Mouse (Mus musculus) CD8-positive naive resting alpha-beta T cell, adult 2 months (primary cell): ENCODE data around the gene Enpep.

Source experiments
- DNase-seq, 2 experiments: peaks; one replicate each; pipeline ENCODE4 v3.0.0; 2022; ENCODE audit warnings: low read depth in 2 of 2, low spot score in 2 of 2

Enpep gene

DNA sequence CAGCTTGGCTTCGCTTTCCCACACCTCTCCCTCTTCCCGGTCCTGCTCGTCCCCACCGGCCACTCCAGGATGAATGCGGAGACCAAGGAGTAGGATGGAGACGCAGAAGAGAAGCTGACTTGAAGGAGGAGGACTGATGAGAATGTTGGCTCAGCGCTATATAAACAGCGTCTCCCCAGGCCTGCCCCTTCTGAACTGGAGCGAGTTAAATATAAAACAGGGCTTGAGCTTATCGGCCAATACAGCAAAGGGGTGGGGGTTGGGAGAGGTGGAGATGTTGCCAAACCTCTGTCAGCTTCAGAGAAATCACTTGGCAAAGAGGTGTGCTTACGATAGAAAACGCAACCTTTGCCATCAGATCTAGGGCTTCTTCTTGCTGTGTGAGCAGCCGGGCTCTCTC, at the start of gene Enpep:
Gene Enpep (minus strand): TSS at position 135 of the 400 bp plus-strand sequence.
- no peak for DNase-seq

DNA sequence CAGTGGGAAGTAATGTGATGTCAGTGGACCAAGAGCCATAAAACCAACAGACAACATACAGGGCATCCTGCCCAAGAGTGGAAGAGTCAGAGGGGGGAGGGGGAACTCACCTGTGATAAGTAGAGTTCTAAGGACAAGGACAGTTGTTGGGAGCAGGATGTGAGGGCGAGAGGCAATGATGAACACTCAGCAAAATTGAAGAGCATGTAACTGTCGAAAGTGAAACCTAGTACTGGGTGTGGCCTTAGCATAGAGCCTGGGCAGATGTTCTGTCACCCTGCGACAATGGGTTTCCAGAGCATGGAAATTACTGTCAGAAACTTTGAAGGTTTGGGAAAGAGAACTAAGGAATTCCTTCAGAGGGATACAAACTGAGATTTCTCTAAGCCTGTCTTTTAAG, 46.6 kb upstream of the Enpep start:
- no peak for DNase-seq

DNA sequence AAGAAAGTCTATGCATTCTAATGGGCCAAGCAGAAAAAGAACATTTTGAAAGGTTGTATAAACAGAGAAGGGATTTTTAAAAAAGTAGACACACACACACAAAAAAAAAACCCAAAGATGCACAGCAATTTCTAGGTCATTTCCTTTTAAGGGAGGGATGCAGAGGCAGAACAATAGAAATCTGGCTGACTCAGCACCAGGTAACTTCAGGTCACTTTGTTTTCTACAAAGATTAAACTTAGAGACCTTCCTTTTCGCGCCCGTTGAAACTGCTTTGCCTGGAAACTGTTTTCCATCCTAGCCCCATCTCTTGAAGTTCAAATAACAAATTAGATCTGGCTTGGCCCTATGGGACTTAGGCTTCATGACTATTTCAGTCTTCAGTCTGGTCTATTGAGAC, 42.6 kb upstream of the Enpep start:
- no peak for DNase-seq

DNA sequence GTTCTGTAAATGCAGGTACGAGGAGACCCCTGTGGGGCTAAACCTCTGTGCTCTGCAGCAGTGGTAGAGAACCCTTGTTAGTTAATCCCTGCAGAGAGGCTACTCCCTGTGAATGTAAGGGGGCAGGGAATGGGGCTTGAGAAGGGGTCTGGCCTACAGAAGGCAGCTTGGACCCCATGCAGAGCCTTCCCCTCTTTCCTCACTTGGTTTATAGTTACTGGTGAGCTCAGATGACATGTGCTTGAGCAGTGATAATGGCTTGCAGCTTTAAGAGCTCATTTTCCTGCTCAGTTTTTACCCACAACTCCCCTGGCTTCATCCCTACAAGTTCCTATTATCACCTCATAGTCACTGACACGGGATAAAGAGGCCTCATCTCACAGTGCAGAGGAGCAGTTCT, 40.6 kb upstream of the Enpep start:
- DNase-seq: no peak

DNA sequence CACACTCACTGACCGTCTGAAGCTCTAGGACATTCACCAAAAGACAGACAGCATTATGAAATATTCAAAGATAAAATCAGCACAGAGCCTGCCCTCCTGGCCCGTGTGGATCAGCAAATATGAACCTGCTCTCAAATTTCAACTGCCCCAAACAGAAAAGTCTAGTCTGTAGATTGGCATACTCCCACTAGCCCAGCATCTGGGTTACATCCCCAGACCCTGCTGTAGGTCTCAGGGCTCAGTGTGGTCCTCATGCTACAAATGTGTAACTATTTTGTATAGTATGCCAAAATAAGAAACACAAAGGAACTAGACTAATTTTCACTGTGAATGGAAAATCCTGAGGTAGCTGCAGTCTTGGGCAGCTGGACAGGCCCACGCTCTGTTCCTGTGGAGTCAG, 37.0 kb upstream of the Enpep start:
- DNase-seq: no peak

DNA sequence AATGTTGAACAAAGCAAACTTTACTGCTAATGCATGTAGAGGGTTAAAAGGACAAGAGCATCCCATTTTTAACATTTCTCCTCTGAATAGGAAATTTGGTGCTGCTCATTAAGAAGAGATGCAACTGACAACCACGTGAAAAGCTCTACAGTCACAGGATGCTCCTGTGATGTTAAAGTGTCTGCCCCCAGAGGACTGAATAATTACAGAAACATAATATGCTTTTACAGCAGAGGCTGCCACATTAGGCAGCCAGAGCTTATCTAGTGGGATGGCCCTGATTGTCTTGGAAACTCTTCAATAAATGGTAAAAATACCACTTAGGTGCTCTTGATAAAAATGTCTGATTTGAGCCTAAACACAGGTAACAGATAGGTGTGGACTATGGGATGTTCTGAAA, 33.4 kb upstream of the Enpep start:
- no peak for DNase-seq

DNA sequence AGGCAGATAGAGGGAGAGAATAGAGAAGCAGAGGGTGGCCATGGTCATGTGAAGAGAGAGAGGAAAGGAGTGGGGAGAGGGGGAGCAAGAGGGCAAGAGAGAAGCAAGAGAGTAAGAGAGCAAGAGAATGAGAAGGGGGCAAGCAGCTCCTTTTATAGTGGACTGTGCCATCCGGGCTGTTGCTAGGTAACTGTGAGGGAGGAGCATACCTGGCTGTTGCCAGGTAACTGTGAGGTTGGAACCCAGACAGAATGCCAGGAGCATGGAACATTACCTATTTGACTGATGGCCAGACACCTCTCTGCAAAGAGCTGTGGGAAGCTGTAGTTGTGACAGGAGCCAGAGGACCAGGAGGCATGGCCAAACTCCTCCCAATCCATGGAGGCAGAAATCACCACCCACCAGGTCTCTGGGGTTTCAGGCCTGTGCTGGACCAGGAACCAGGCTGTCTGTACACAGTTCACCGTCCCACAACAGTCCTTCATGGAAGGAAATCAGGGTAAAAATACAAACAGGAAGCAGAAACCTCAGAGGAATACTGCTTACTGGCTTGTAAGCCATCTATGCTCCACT, 32.4 kb upstream of the Enpep start:
- no peak for DNase-seq

DNA sequence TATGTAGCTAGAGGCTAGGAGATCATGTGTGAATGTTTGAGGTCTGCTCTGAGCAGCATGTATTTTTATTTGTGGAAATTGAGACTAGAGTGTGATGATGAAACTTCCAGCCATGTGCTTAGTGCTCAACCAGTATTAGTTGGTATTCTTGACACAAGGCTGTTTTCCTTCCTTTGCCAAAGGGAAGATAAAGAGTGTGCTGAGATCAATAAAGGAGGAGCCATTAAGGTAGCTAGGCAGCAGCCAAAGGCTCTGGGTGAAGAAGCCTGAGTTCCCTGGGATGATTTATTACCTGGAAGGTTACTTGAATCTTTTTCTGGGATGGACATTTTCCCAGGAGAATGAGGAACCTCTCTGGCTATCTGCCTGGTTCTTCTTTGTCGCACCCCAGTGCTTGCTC, 30.9 kb upstream of the Enpep start:
- DNase-seq: no peak

DNA sequence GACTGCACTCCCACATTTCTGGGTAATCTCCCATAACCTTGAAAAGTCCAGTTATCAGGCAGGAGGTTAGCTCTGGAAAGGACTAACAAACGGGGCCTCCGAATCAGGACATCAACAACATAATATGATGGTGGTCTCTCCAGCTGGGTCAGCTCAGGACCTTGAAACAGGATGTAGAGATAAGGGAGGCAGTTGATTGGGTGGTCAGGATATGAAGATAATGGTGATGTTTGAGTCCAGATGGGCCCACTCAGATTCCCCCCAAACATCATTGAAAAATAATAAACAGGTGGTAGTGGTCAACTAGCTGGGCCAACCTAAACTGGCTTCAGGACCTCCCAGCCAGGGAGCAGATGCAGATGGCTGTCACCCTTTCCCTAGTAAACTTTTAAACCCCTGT, 25.6 kb upstream of the Enpep start:
- no peak for DNase-seq

DNA sequence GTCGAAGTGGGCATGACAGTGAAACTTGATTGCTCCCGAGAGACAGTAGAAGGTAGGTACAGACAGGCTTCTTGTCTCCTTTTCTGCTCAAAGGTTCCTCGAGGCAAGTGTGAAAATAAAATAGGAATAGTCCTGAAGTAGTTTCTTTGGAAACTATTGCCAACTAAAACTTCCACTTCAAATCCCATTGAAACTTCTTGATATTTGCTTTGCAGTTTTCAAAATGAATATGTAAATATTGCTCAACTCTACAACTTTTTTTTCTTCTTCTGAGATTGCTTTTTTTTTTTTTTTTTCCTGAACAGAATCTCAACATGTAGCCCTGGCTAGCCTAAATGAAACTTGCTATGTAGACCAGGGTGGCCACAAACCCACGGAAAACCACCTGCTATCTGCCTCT, 21.4 kb upstream of the Enpep start:
- DNase-seq: no peak

DNA sequence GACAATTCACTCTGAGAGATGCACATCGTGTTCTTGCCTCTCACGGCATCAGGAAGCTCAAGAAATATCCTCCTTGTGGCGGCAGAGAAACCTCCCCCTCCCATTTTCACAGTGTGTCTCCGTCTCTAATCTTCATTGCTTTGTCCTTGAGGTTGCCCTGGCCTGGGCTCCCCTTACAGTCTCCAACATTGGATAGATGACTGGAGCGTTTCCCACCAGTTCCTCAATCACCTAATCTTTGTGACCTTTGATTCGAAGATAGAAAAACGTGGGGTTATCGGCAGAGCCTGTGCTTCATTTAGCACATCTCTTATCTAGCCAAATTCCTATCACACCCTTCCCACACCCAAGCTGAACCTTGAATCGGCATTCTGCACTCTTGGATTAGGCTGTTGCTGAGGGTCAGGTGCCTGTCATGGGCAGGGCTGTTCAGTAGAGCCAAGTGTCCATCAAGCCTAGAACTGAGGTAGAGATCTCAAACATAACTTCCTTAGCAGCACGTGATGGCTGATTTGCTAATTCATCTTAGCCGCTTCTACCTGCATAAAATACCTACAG, 18.9 kb upstream of the Enpep start:
- DNase-seq: no peak

DNA sequence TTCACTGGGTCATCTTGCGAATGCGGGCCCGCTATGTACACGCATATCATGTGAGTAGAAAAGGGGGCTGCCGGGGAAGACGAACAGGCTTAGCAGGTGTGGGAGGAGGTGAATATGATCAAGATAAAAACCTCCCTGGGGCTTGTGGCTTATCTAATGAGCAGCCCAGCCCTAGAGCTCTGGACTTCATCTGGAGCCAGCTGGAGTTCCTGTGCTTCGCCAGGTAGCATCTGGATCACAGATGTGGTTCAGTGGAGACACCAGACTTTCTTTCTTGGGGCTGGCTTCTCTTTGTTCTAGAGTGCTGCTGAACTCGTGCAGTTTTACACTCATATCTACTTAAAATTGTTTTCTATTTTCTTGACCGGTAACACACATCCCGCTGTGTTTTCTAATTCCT, 14.8 kb upstream of the Enpep start:
- no peak for DNase-seq

DNA sequence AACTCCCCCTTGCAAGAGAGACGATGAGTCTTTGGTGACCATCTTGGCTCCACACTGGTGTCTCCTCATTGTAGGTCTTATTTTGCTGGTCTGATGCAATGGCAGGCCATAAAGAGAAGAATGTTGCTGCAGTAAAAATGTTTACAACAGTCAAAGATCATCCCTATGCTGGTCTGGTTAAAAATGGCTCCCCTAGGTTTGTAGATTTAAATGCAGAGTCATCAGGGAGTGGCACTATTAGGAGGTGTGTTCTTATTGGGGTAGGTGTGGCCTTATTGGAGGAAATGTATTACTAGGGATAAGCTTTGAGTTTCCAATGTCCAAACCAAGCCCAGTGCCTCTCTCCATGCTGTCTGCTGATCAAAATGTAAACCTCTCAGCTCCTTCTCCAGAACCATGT, 10.2 kb upstream of the Enpep start:
- DNase-seq: no peak

DNA sequence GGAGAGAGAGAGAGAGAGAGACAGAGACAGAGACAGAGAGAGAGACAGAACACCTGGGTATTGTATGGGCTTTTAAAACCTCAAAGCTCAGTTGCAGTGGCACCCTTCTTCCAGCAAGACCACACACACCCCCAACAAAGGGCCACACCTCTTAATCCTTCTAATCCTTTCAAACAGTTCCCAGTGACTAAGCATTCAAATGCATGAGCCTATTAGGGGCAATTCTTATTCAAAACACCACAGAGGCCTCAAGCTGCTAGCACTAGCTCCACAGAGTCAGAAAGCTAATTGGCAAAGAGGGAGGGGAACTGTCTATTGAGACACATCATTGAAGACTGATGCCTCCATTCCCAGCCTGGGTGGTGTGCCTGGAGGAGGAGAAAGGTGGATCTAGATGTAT, 8.5 kb upstream of the Enpep start:
- no peak for DNase-seq

DNA sequence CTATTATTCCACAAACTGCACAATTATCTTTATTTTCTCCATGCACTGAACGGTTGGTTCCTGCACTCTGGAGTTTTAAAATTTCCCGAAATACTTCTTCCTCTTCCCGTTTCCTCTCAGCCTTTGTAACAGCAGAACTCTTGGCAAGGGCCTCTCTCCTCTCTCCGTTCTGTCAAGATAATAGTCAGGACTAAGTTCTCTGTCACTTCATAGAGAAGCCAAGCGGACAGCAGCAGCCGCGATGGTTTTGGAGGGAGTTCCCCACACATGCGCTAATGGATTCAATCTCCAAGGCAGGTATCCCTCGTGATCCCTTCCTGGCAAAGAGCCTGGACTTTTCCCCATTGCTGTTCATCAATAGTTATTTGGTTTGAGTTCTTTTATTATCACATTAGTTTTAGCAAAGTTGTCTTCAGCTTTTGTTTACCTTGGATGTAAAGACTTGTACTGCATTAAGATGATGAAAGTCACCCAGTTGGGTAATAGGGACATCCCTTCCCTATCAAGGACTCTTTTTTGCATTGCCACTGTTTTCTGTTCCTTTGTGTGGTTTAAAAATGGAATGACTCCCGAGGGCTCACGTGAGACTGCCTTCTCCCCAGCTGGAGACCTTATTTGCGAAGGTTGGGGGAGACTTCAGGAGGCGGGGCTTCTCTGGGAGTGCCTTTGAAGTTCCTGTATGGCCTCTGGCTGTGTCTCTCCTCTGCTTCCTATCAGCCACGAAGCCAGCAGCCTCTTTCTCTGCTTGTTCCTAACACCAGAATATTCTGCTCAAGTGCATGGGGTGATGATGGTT, 6.0 kb upstream of the Enpep start:
- no peak for DNase-seq

DNA sequence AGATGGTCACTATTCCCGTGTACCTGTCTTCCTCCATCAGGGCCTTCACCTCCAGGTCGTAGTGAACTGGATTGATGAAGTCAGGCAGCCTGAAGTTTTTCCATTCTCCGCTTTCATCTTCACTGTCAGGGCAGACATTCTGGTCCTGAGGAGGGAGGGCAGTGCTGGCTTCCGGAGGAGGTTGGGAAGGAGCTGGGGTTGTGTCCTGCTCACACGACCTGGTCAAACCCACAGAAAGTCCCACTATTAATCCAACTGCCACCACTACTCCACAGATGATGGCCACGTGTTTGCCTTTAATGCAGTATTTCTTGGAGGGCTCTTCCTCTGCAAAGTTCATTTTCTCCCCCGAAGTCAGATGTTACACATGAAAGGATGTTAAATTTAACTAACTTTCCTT, 378 bp downstream of the Enpep start:
- no peak for DNase-seq

DNA sequence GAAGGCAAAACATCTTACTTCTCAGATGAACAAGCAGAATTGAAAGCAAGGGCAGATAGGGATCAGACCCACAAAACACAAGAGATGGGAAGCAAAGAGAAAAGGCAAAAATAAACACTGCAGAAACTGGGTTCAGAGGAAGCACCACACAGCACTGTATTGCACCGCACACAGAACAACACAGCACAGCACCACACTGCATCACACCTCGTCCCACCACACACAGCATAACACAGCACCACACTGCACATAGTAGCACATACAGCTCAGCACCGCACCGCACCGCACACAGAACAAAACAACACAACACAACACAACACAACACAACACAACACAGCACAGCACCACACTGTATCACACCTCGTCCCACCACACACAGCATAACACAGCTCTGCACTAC, 1.1 kb downstream of the Enpep start:
- no peak for DNase-seq

DNA sequence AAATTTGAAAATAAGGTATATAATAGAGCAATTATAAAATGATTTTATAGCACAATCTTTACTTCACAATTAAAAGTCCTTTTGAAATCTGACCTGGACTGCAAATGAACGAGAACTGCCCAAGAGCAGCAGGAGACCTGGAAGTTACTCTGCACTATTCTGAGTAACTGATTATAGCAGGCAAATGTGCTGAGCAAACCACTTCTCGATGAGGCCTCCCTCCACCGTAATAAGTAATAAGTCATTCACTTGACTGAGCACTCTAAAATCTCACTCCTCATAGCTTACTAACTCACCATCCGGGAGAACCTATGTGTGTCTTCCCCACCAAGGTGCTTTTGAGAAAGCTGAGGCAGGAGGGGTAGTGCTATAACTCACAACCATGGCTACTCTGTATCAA, 4.5 kb downstream of the Enpep start:
- DNase-seq: no peak

DNA sequence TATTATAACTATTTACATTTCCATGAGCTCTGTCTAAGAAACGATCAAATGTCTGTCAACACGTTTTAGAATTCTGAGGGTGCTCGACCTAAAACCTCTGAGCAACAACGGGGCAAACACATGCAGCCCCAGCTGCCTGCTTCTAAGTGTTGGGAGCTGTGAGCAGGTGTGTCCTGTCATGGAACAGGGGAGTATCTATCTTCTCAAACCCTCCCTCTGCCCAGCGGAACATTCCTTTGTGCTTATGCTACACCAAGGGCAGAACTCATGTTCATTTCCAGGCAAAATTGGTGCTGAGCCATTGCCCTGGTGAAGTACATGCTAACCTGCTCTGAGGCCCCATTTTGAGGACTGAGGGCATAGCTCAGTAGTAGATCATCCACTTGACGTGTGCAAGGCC, 10.9 kb downstream of the Enpep start:
- DNase-seq: no peak

DNA sequence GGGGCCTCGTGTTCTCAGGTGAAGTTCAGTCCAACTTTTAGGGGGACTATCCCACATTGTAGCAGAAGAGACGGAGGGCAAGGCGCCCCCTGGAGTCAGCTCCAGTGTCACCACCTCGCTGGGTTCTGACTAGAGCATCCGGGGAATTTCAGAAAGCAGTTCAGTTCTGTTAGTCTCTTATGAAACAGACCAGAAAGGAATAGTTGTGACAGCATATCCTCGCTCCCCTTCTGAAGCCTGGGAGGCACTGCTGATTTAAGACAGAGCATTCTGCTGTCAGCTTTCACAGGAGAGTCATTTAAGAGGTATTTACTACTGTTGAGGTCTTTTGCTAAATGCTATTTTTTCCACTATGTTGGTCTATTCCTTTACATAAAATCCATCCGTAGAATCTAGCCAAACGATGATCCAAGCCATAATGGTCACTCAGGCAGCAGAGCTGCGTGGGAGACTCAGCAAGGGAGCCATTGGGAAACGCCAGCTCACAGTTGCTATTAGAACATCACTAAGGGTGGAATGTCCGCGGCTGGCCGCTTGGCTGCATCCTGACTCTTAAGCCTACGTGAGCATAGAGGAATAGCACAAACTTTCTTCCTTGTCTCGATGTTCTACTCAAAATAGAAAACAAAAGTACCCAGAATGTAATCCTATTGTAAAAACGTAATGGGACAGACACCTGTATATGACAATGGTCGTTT, 15.3 kb downstream of the Enpep start:
- DNase-seq: no peak

DNA sequence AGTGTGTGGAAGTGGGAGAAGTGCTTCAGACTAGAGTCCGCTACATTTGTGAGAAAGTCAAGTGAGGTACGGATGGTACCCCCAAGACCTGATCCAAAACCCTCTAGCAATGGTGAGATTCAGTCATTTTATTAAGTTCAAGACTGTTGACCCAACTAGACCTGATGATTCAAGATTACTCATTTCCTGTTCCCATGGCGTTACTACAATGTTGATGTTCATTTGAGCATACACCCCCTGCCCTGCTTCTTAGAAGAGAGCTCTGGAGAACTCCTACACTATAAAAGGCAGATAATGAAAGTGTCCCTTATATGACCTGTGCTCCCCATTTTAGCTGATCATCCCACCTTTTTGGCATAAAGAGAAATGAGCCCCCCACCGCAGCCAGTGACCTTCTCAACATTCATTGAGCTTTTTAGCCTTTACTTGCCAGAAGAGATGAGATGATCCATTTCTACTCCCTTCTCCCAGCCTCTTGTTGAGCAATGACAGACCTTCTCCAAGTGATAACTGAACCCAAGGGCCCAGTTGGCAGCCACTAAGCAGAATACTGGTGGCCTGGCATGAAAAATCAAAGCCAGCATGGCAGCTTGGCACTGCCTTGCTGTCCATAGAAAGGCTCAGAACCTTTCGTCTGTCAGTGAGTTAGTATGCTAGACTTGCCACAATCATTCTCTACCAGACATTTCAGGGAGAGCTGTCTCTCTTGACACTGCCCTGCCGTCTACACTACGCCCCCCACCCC, 18.7 kb downstream of the Enpep start:
- DNase-seq: no peak

DNA sequence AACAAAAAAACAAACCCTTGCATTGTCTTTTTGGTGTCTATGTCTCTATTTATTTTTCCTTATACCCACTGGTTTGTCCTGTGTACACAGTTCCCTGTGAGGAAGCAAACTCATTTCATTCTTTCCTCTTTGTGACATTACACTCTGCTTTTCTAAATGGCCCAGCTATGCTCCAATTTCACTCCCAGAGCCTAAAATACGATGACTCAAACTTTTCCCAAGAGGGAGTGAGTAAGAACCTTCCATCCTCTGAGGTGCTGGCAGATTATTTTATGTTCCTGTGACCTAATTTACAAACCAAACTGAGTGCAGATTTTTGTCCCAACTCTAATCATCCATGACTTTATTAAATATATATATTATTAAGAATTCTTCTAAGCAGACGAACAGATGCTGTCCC, 19.3 kb downstream of the Enpep start:
- no peak for DNase-seq
